Mouse (Mus musculus) lung, adult 2 months (tissue): ENCODE results near the gene Gimap7.

ENCODE experiments used
- CTCF ChIP-seq: fragments of 200-500 bp; IDR thresholded peaks from 2 replicates; pipeline ENCODE4 v1.5.1; 2011; ENCODE audit warnings: mild to moderate bottlenecking, low read length, control low read depth; ENCODE audit not compliant: insufficient read depth
- POLR2A ChIP-seq: fragments of 200-500 bp; IDR thresholded peaks from 2 replicates; pipeline ENCODE4 v1.6.1; 2011; ENCODE audit warnings: low read depth, mild to moderate bottlenecking, control low read depth, low read length, borderline replicate concordance; ENCODE audit errors: extremely low read depth

- no peak for TF ChIP-seq CTCF
- no peak for TF ChIP-seq POLR2A
These were observed 38.0 kb upstream of the Gimap7 start for GRCm38 (mm10) chr6:48680421-48680820.
